Mouse (Mus musculus) G1E (cell line): Measurements from ENCODE around the gene Sema3a. TPM values are rescaled to one million over a fixed set of nuclear protein-coding genes. Genes with fewer than 3 reads are reported as not detected.

Experiments
- ATAC-seq: 2 replicates; pipeline ENCODE4 v1.8.0; 2016; ENCODE audit warnings: mild to moderate bottlenecking; ENCODE audit not compliant: insufficient number of reproducible peaks, poor library complexity, low FRiP score, severe bottlenecking; ENCODE audit errors: extremely low read depth
- DNase-seq: peaks from one replicate; pipeline ENCODE4 v3.0.0; 2012; ENCODE audit warnings: low spot score
- H3K27me3 ChIP-seq: 2 replicates; pipeline ENCODE4 v1.6.1; 2012; ENCODE audit warnings: mild to moderate bottlenecking, low read length, inconsistent platforms; ENCODE audit not compliant: insufficient read depth
- H3K36me3 ChIP-seq: replicated peaks from 2 replicates; pipeline ENCODE3; 2012; ENCODE audit warnings: mild to moderate bottlenecking, inconsistent platforms
- H3K4me1 ChIP-seq: 2 replicates; pipeline ENCODE4 v1.6.1; 2012; ENCODE audit warnings: low read depth, low read length, inconsistent platforms, mixed read lengths; ENCODE audit not compliant: insufficient read depth
- H3K4me3 ChIP-seq: 2 replicates; pipeline ENCODE4 v1.5.1; 2012; ENCODE audit warnings: low read depth, mild to moderate bottlenecking, inconsistent platforms, low read length, moderate library complexity, mixed read lengths
- H3K9me3 ChIP-seq: replicated peaks from 2 replicates; pipeline ENCODE4 v1.6.1; 2012; ENCODE audit warnings: inconsistent platforms
- CTCF ChIP-seq: IDR thresholded peaks from 2 replicates; pipeline ENCODE4 v1.5.1; 2012; ENCODE audit warnings: low read depth, low read length, inconsistent platforms, mixed read lengths
- GATA1 ChIP-seq: IDR thresholded peaks from 2 replicates; pipeline ENCODE4 v1.6.1; 2012; ENCODE audit warnings: borderline replicate concordance, low read length, inconsistent platforms, mixed read lengths
- GATA2 ChIP-seq: IDR thresholded peaks from 2 replicates; pipeline ENCODE4 v1.6.1; 2012; ENCODE audit warnings: low read depth, low read length, inconsistent platforms, borderline replicate concordance
- POLR2AphosphoS5 ChIP-seq: IDR thresholded peaks from 2 replicates; pipeline ENCODE4 v1.6.1; 2012; ENCODE audit warnings: low read depth, low read length, inconsistent platforms; ENCODE audit not compliant: insufficient replicate concordance
- TAL1 ChIP-seq: conservative IDR thresholded peaks from 2 replicates; pipeline ENCODE4 v1.6.1; 2012; ENCODE audit warnings: low read depth, low read length, inconsistent platforms, mixed read lengths
- polyA plus RNA-seq: library from polyadenylated mRNA; stranded (reverse); fragments of >175 nt; gene quantifications from 2 replicates; pipeline ENCODE4 v1.2.3, GENCODE M21; 2012
- total RNA-seq, 2 experiments: library from RNA; stranded (forward) in 1 of 2; stranded (reverse) in 1 of 2; fragments of 200-1000 nt in 1 of 2; fragments of >200 nt in 1 of 2; fragmentation: Nextera tagmentation in 1 of 2; gene quantifications; 2 replicates each; pipeline ENCODE4 v1.2.3; 2014 to 2017

Gene Sema3a
- total and polyA plus RNA-seq, 3 experiments, result 0.38 TPM; not detected in 2

DNA sequence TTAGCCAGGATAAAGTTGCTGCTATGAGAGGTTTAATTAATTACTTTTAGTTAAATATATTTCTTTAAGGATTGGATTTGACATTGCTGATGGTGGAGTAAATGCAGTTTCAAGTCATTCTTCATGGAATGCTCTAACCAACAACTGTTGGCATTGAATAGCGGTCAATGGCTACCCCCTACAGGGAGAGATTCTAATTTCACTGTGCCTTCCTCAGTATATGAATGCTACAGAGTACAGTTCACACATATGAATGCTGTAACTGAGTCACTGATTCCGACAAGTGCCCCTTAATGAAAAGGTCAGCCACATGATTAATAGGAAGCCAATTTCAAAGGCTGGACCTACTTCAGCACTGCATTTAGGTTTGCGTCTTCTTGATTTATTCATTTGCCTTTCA is 1.9 kb downstream of the Sema3a start:
- Histone ChIP-seq H3K27me3 (no peaks in the 10 kb centered on the region), H3K4me3 (no peak overlapping the region), H3K36me3 (no peaks in the 10 kb centered on the region), H3K9me3 (no peaks in the 10 kb centered on the region), H3K4me1 (no peaks in the 10 kb centered on the region)
- TF ChIP-seq GATA2 (no peak), GATA1 (no peak)
- ATAC-seq, result no peak
- DNase-seq, result no peak

DNA sequence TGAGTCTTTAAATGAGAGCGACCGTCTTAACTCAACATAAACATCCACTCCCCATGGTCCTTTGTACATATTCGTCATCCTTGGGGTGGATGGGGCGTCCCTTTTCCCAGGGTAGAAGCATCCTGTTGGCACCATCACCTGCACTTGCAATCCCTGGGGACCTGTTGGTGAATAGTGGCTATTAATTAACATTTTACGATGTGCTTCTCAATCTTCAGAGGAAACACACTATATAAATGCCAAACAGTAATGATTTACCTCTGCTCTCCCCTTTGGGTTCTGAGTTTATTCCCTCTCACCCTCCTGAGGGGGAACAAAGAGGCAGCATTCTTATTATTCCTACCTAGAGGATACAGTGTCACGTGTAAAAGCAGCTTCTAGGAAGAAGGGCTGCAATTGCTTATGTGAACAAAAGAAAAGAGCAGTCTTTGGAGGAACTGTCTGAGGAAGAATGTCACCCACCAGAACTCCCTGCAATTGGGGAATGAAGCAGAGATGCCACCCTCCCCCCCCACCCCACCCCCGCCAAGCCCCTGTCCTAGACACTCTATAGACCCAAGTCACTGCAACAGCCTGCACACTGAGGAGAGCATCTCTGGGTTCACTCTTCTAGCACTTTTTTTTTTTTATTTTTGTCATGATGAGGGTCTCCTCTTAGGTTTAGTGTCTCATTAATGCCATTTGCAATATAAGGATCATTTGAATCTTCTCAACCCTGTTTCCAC is 19.7 kb downstream of the Sema3a start:
- Histone ChIP-seq H3K4me3 (no peak overlapping the region), H3K36me3 (no peaks in the 10 kb centered on the region), H3K4me1 (no peaks in the 10 kb centered on the region), H3K27me3 (no peaks in the 10 kb centered on the region), H3K9me3 (no peaks in the 10 kb centered on the region)
- ATAC-seq, result no peak
- DNase-seq, result no peak
- no peak for TF ChIP-seq TAL1
- no peak for TF ChIP-seq GATA2
- TF ChIP-seq GATA1, result no peak
- TF ChIP-seq POLR2AphosphoS5, result no peak
- no peak for TF ChIP-seq CTCF

DNA sequence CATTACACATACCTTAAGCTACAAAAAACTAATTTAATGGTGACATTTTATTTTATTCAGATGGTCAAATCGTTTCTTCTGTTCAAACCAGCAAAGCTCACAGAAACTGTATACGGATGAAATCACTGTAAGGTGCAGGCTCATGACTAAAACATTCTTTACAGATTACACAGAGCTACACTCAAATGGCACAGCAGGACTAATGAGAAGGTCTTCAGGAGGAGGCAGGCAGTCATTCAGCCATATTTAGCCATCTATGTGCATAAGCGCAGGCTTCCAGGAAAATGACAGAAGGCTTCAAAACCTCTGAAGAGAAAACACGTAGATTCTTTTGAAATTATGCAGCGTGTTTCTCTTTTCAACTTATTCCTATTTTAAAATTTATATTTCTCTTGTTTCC is 24.7 kb downstream of the Sema3a start:
- DNase-seq (no peak), ATAC-seq (no peak)
- TF ChIP-seq GATA2 (no peak), TAL1 (no peak), CTCF (no peak), POLR2AphosphoS5 (no peak), GATA1 (no peak)
- Histone ChIP-seq H3K27me3 (no peaks in the 10 kb centered on the region), H3K4me1 (no peaks in the 10 kb centered on the region), H3K36me3 (no peaks in the 10 kb centered on the region), H3K4me3 (no peak overlapping the region), H3K9me3 (no peaks in the 10 kb centered on the region)

- Histone ChIP-seq H3K27me3 (no peaks in the 10 kb centered on the region), H3K36me3 (no peaks in the 10 kb centered on the region), H3K4me3 (no peak overlapping the region), H3K9me3 (no peaks in the 10 kb centered on the region), H3K4me1 (no peaks in the 10 kb centered on the region)
- TF ChIP-seq CTCF (no peak), POLR2AphosphoS5 (no peak), GATA1 (no peak), TAL1 (no peak), GATA2 (no peak)
- ATAC-seq (no peak), DNase-seq (no peak)
Observed at GRCm38 (mm10) chr5:13151002-13151401, 25.8 kb downstream of the Sema3a start.

GRCm38 (mm10) chr5:13157761-13158612 is 32.8 kb downstream of the Sema3a start:
- H3K4me1 ChIP-seq, result no peaks in the 10 kb centered on the region
- no peak for DNase-seq
- no peak for TF ChIP-seq GATA2
- TF ChIP-seq CTCF, result no peak
- no peak for TF ChIP-seq POLR2AphosphoS5
- TF ChIP-seq GATA1, result no peak
- no peaks in the 10 kb centered on the region for H3K27me3 ChIP-seq
- H3K4me3 ChIP-seq, result no peak overlapping the region
- no peaks in the 10 kb centered on the region for H3K9me3 ChIP-seq
- H3K36me3 ChIP-seq, result no peaks in the 10 kb centered on the region
- no peak for ATAC-seq

- H3K36me3 ChIP-seq, result no peaks in the 10 kb centered on the region
- no peaks in the 10 kb centered on the region for H3K9me3 ChIP-seq
- ATAC-seq (no peak), DNase-seq (no peak)
- no peaks in the 10 kb centered on the region for H3K4me1 ChIP-seq
- H3K4me3 ChIP-seq, result no peak overlapping the region
- H3K27me3 ChIP-seq, result no peaks in the 10 kb centered on the region
- no peak for TF ChIP-seq POLR2AphosphoS5
- no peak for TF ChIP-seq GATA1
- no peak for TF ChIP-seq CTCF
- TF ChIP-seq TAL1, result no peak
- no peak for TF ChIP-seq GATA2
Observed at GRCm38 (mm10) chr5:13182186-13182585, 57.0 kb downstream of the Sema3a start.
